Mouse (Mus musculus) MEL (cell line): Measurements from ENCODE around the gene Ly6g5b.

ENCODE experiments used
- CTCF ChIP-seq, 3 experiments: IDR thresholded peaks in 2 of 3; conservative IDR thresholded peaks in 1 of 3; 2 replicates each; pipeline ENCODE4 v1.5.1; 2011 to 2012; ENCODE audit warnings: low read length in 3 of 3, low read depth in 2 of 3, mild to moderate bottlenecking in 2 of 3, improper control_type of control experiment in 1 of 3, inconsistent platforms in 1 of 3, mixed read lengths in 1 of 3, moderate library complexity in 1 of 3; ENCODE audit not compliant: control insufficient read depth in 1 of 3, insufficient read depth in 1 of 3, poor library complexity in 1 of 3, severe bottlenecking in 1 of 3
- ELF1 ChIP-seq: IDR thresholded peaks from 2 replicates; pipeline ENCODE4 v1.6.1; 2014; ENCODE audit warnings: low read depth, mild to moderate bottlenecking, inconsistent platforms, low read length, improper control_type of control experiment, moderate library complexity
- EP300 ChIP-seq, 2 experiments: IDR thresholded peaks; 2 replicates each; pipeline ENCODE4 v1.6.1; 2011; ENCODE audit warnings: improper control_type of control experiment in 2 of 2, low read length in 2 of 2, low read depth in 1 of 2, mild to moderate bottlenecking in 1 of 2
- JUND ChIP-seq: IDR thresholded peaks from 2 replicates; pipeline ENCODE4 v1.6.1; 2011; ENCODE audit warnings: low read depth, mild to moderate bottlenecking, improper control_type of control experiment, low read length
- KAT2A ChIP-seq: conservative IDR thresholded peaks from 2 replicates; pipeline ENCODE4 v1.6.1; 2012; ENCODE audit warnings: low read depth, low read length, improper control_type of control experiment, inconsistent platforms
- NRF1 ChIP-seq: IDR thresholded peaks from 2 replicates; pipeline ENCODE4 v1.6.1; 2014; ENCODE audit warnings: low read depth, mild to moderate bottlenecking, inconsistent platforms, low read length, improper control_type of control experiment, moderate library complexity; ENCODE audit not compliant: poor library complexity, insufficient read depth, severe bottlenecking
- POLR2A ChIP-seq, 2 experiments: IDR thresholded peaks; 2 replicates each; pipeline ENCODE4 v1.6.1; 2011 to 2012; ENCODE audit warnings: low read length in 2 of 2, mild to moderate bottlenecking in 2 of 2, control low read depth in 1 of 2, improper control_type of control experiment in 1 of 2, low read depth in 1 of 2, moderate library complexity in 1 of 2; ENCODE audit not compliant: control insufficient read depth in 1 of 2, insufficient read depth in 1 of 2, poor library complexity in 1 of 2
- RAD21 ChIP-seq: IDR thresholded peaks from 2 replicates; pipeline ENCODE4 v1.6.1; 2011; ENCODE audit warnings: mild to moderate bottlenecking, low read depth, low read length, improper control_type of control experiment
- RCOR1 ChIP-seq: IDR thresholded peaks from 2 replicates; pipeline ENCODE4 v1.6.1; 2012; ENCODE audit warnings: low read depth, mild to moderate bottlenecking, inconsistent platforms, low read length, improper control_type of control experiment
- ZNF384 ChIP-seq: IDR thresholded peaks from 2 replicates; pipeline ENCODE4 v1.6.1; 2012; ENCODE audit warnings: low read depth, mild to moderate bottlenecking, inconsistent platforms, low read length, improper control_type of control experiment

- TF ChIP-seq RCOR1 (no peak), POLR2A (IDR thresholded peaks at IDR 0.05; ENCODE audit: control insufficient read depth in 1 of 2, insufficient read depth in 1 of 2, low read depth in 1 of 2, low read length in 2 of 2, poor library complexity in 1 of 2) (no peak), RAD21 (no peak), CTCF (IDR thresholded peaks at IDR 0.05 in 2 of 3, conservative IDR thresholded peaks at IDR 0.05 in 1 of 3; ENCODE audit: control insufficient read depth in 1 of 3, insufficient read depth in 1 of 3, low read depth in 2 of 3, low read length in 3 of 3, poor library complexity in 1 of 3, severe bottlenecking in 1 of 3) (no peak), KAT2A (no peak), EP300 (IDR thresholded peaks at IDR 0.05; ENCODE audit: low read depth in 1 of 2, low read length in 2 of 2) (no peak), JUND (no peak), ZNF384 (no peak), ELF1 (no peak), NRF1 (no peak)
Measured at GRCm38 (mm10) chr17:35157254-35157653, 42.0 kb upstream of the Ly6g5b start.
